Mouse (Mus musculus) MEL (cell line): ENCODE data around the gene Tepsin. TPM values are rescaled to one million over a fixed set of nuclear protein-coding genes. Genes with fewer than 3 reads are reported as not detected.

Experiments used
- DNase-seq: peaks from one replicate; pipeline ENCODE4 v3.0.0; 2011; ENCODE audit warnings: low read depth, low spot score
- H3K27ac ChIP-seq: 2 replicates; pipeline ENCODE4 v1.5.1; 2012; ENCODE audit warnings: low read depth, mild to moderate bottlenecking, control low read depth, low read length, moderate library complexity; ENCODE audit not compliant: control insufficient read depth
- H3K27me3 ChIP-seq, 2 experiments: fragments of 150-350 bp in 1 of 2; sonication (generic) in 1 of 2; 2 replicates each; pipeline ENCODE4 v1.6.1; 2012; ENCODE audit warnings: low read length in 2 of 2, mild to moderate bottlenecking in 2 of 2, improper control_type of control experiment in 1 of 2, moderate library complexity in 1 of 2; ENCODE audit not compliant: insufficient read depth in 2 of 2, control insufficient read depth in 1 of 2
- H3K36me3 ChIP-seq, 2 experiments: 2 replicates each; pipeline ENCODE4 v1.6.1; 2012 to 2014; ENCODE audit warnings: low read length in 2 of 2, improper control_type of control experiment in 1 of 2, inconsistent platforms in 1 of 2, mild to moderate bottlenecking in 1 of 2; ENCODE audit not compliant: insufficient read depth in 2 of 2, control insufficient read depth in 1 of 2
- H3K4me1 ChIP-seq, 2 experiments: fragments of 150-350 bp in 1 of 2; sonication (generic) in 1 of 2; 2 replicates each; pipeline ENCODE4 v1.6.1; 2012; ENCODE audit warnings: low read length in 2 of 2, improper control_type of control experiment in 1 of 2, mild to moderate bottlenecking in 1 of 2; ENCODE audit not compliant: insufficient read depth in 2 of 2, control insufficient read depth in 1 of 2
- H3K4me3 ChIP-seq, 2 experiments: fragments of 150-350 bp in 1 of 2; sonication (generic) in 1 of 2; 2 replicates each; pipeline ENCODE4 v1.5.1; 2012; ENCODE audit warnings: low read depth in 2 of 2, low read length in 2 of 2, mild to moderate bottlenecking in 2 of 2, moderate library complexity in 2 of 2, control low read depth in 1 of 2, improper control_type of control experiment in 1 of 2; ENCODE audit not compliant: control insufficient read depth in 1 of 2, insufficient read depth in 1 of 2
- H3K79me2 ChIP-seq: 2 replicates; pipeline ENCODE4 v1.6.1; 2012; ENCODE audit warnings: mild to moderate bottlenecking, low read length, moderate library complexity; ENCODE audit not compliant: control insufficient read depth, poor library complexity, insufficient read depth
- H3K9ac ChIP-seq: 2 replicates; pipeline ENCODE4 v1.6.1; 2012; ENCODE audit warnings: low read depth, mild to moderate bottlenecking, control low read depth, low read length, moderate library complexity; ENCODE audit not compliant: control insufficient read depth, poor library complexity, severe bottlenecking
- H3K9me3 ChIP-seq: fragments of 150-350 bp; sonication (generic); replicated peaks from 2 replicates; pipeline ENCODE4 v1.6.1; 2012; ENCODE audit warnings: mild to moderate bottlenecking, low read length, improper control_type of control experiment, moderate library complexity; ENCODE audit not compliant: insufficient read depth
- CHD1 ChIP-seq: IDR thresholded peaks from 2 replicates; pipeline ENCODE4 v1.6.1; 2012; ENCODE audit warnings: low read depth, mild to moderate bottlenecking, inconsistent platforms, low read length, improper control_type of control experiment
- CTCF ChIP-seq, 3 experiments: IDR thresholded peaks in 2 of 3; conservative IDR thresholded peaks in 1 of 3; 2 replicates each; pipeline ENCODE4 v1.5.1; 2011 to 2012; ENCODE audit warnings: low read length in 3 of 3, low read depth in 2 of 3, mild to moderate bottlenecking in 2 of 3, improper control_type of control experiment in 1 of 3, inconsistent platforms in 1 of 3, mixed read lengths in 1 of 3, moderate library complexity in 1 of 3; ENCODE audit not compliant: control insufficient read depth in 1 of 3, insufficient read depth in 1 of 3, poor library complexity in 1 of 3, severe bottlenecking in 1 of 3
- E2F4 ChIP-seq: IDR thresholded peaks from 2 replicates; pipeline ENCODE4 v1.6.1; 2011; ENCODE audit warnings: low read depth, low read length, improper control_type of control experiment, borderline replicate concordance
- EP300 ChIP-seq, 2 experiments: IDR thresholded peaks; 2 replicates each; pipeline ENCODE4 v1.6.1; 2011; ENCODE audit warnings: improper control_type of control experiment in 2 of 2, low read length in 2 of 2, low read depth in 1 of 2, mild to moderate bottlenecking in 1 of 2
- GABPA ChIP-seq: IDR thresholded peaks from 2 replicates; pipeline ENCODE4 v1.6.1; 2012; ENCODE audit warnings: low read depth, mild to moderate bottlenecking, inconsistent platforms, low read length, improper control_type of control experiment, moderate library complexity
- GATA1 ChIP-seq: IDR thresholded peaks from 2 replicates; pipeline ENCODE4 v1.6.1; 2011; ENCODE audit warnings: low read depth, low read length, improper control_type of control experiment
- HCFC1 ChIP-seq: IDR thresholded peaks from 2 replicates; pipeline ENCODE4 v1.6.1; 2012; ENCODE audit warnings: low read depth, mild to moderate bottlenecking, inconsistent platforms, low read length, improper control_type of control experiment, moderate library complexity
- KAT2A ChIP-seq: conservative IDR thresholded peaks from 2 replicates; pipeline ENCODE4 v1.6.1; 2012; ENCODE audit warnings: low read depth, low read length, improper control_type of control experiment, inconsistent platforms
- MAFK ChIP-seq: IDR thresholded peaks from 2 replicates; pipeline ENCODE4 v1.6.1; 2011; ENCODE audit warnings: low read depth, mild to moderate bottlenecking, low read length, improper control_type of control experiment, borderline replicate concordance
- MAX ChIP-seq: IDR thresholded peaks from 2 replicates; pipeline ENCODE4 v1.6.1; 2011; ENCODE audit warnings: low read length, improper control_type of control experiment
- NELFE ChIP-seq: IDR thresholded peaks from 2 replicates; pipeline ENCODE4 v1.6.1; 2011; ENCODE audit warnings: low read depth, low read length, improper control_type of control experiment
- NRF1 ChIP-seq: IDR thresholded peaks from 2 replicates; pipeline ENCODE4 v1.6.1; 2014; ENCODE audit warnings: low read depth, mild to moderate bottlenecking, inconsistent platforms, low read length, improper control_type of control experiment, moderate library complexity; ENCODE audit not compliant: poor library complexity, insufficient read depth, severe bottlenecking
- POLR2A ChIP-seq, 2 experiments: IDR thresholded peaks; 2 replicates each; pipeline ENCODE4 v1.6.1; 2011 to 2012; ENCODE audit warnings: low read length in 2 of 2, mild to moderate bottlenecking in 2 of 2, control low read depth in 1 of 2, improper control_type of control experiment in 1 of 2, low read depth in 1 of 2, moderate library complexity in 1 of 2; ENCODE audit not compliant: control insufficient read depth in 1 of 2, insufficient read depth in 1 of 2, poor library complexity in 1 of 2
- POLR2AphosphoS5 ChIP-seq: IDR thresholded peaks from 2 replicates; pipeline ENCODE4 v1.6.1; 2012; ENCODE audit warnings: low read depth, borderline replicate concordance, mild to moderate bottlenecking, inconsistent platforms, low read length, moderate library complexity, mixed read lengths
- RCOR1 ChIP-seq: IDR thresholded peaks from 2 replicates; pipeline ENCODE4 v1.6.1; 2012; ENCODE audit warnings: low read depth, mild to moderate bottlenecking, inconsistent platforms, low read length, improper control_type of control experiment
- SMC3 ChIP-seq: IDR thresholded peaks from 2 replicates; pipeline ENCODE4 v1.6.1; 2011; ENCODE audit warnings: low read depth, low read length, improper control_type of control experiment
- TBP ChIP-seq: IDR thresholded peaks from 2 replicates; pipeline ENCODE4 v1.8.0; 2011; ENCODE audit warnings: low read depth, low read length, improper control_type of control experiment
- TCF12 ChIP-seq: IDR thresholded peaks from 2 replicates; pipeline ENCODE4 v1.6.1; 2014; ENCODE audit warnings: low read depth, mild to moderate bottlenecking, inconsistent platforms, low read length, improper control_type of control experiment, moderate library complexity
- USF1 ChIP-seq: IDR thresholded peaks from 2 replicates; pipeline ENCODE4 v1.6.1; 2014; ENCODE audit warnings: low read depth, mild to moderate bottlenecking, inconsistent platforms, low read length, improper control_type of control experiment, moderate library complexity
- USF2 ChIP-seq, 2 experiments: IDR thresholded peaks; 2 replicates each; pipeline ENCODE4 v1.6.1; 2011 to 2012; ENCODE audit warnings: improper control_type of control experiment in 2 of 2, low read length in 2 of 2, borderline replicate concordance in 1 of 2, inconsistent platforms in 1 of 2, low read depth in 1 of 2, mild to moderate bottlenecking in 1 of 2; ENCODE audit not compliant: insufficient read depth in 1 of 2
- ZKSCAN1 ChIP-seq: IDR thresholded peaks from 2 replicates; pipeline ENCODE4 v1.6.1; 2012; ENCODE audit warnings: low read depth, mild to moderate bottlenecking, inconsistent platforms, low read length, improper control_type of control experiment, moderate library complexity
- ZMIZ1 ChIP-seq: IDR thresholded peaks from 2 replicates; pipeline ENCODE4 v1.6.1; 2012; ENCODE audit warnings: low read depth, mild to moderate bottlenecking, inconsistent platforms, low read length, improper control_type of control experiment, moderate library complexity
- ZNF384 ChIP-seq: IDR thresholded peaks from 2 replicates; pipeline ENCODE4 v1.6.1; 2012; ENCODE audit warnings: low read depth, mild to moderate bottlenecking, inconsistent platforms, low read length, improper control_type of control experiment
- polyA plus RNA-seq, 2 experiments: library from polyadenylated mRNA; stranded (reverse) in 1 of 2; unstranded in 1 of 2; fragments of >175 nt in 1 of 2; fragments of >200 nt in 1 of 2; gene quantifications; 2 replicates each; pipeline versions ENCODE4 v1.2.1 to v1.2.4; 2012; ENCODE audit warnings: low replicate concordance in 2 of 2, low read depth in 1 of 2; ENCODE audit not compliant: insufficient read length in 2 of 2, insufficient read depth in 1 of 2, missing spikeins in 1 of 2
- total RNA-seq: library from RNA; depleted of rRNA; stranded (reverse); fragments of 300-350 nt; gene quantifications from 2 replicates; pipeline ENCODE4 v1.2.3, GENCODE M21; 2012

Tepsin gene
- total and polyA plus RNA-seq, 3 experiments = 14.3 to 16.6 TPM; not detected in 1

GRCm38 (mm10) chr11:120048252-120048556, 50.3 kb downstream of the Tepsin start:
- no peaks in the 10 kb centered on the region for H3K9me3 ChIP-seq
- no peaks in the 10 kb centered on the region for H3K36me3 ChIP-seq
- H3K27me3 ChIP-seq = peaks cover 2% of the 10 kb centered on the region in 2 experiments; a peak in 3 of 4 replicates
- H3K4me3 ChIP-seq = no peak overlapping the region
- no peak overlapping the region for H3K9ac ChIP-seq
- no peaks in the 10 kb centered on the region for H3K4me1 ChIP-seq
- no peak for DNase-seq
- H3K79me2 ChIP-seq = no peaks in the 10 kb centered on the region
- no peak for TF ChIP-seq TBP
- no peak for TF ChIP-seq POLR2A (IDR thresholded peaks at IDR 0.05; ENCODE audit: control insufficient read depth in 1 of 2, insufficient read depth in 1 of 2, low read depth in 1 of 2, low read length in 2 of 2, poor library complexity in 1 of 2)
- no peak for TF ChIP-seq GABPA
- TF ChIP-seq GATA1 = no peak
- TF ChIP-seq KAT2A = no peak
- no peak for TF ChIP-seq SMC3
- TF ChIP-seq NRF1 = no peak
- no peak for TF ChIP-seq E2F4
- TF ChIP-seq RCOR1 = no peak
- no peak for TF ChIP-seq TCF12
- TF ChIP-seq ZNF384 = no peak
- no peak overlapping the region for H3K27ac ChIP-seq

DNA sequence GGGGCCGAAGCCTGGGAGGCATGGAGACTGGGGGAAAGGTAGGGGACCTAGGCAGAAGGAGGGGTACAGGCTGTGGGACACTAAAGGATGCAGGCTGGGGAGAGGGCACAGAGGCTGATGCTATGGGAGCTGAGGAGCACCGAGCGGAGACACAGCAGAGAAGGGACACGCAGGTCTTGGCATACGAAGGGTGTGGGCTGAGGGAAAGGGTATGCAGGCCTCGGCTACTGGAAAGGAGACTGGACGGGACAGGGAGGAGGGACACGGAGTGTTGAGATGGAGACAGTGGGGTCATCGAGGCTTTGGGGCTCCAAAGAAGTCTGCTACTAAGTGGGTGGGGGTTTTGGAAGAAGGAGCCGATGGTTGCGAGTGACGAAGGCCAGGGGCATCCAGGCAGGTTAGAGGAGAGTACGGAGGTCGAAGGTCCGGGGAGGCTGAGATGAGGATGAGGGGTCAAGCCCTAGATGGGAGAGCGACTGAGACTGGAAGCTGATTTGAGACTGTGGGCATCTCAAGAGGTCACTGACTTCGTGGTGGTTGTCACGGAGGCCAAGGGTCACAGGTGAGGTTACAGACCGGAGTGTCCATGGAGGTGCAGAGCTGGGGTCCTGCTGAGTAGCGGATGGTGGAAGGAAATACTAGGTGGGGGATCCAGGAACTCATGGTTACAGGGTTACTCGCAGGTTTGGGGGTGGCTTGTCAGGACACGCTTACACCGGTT, 50.8 kb downstream of the Tepsin start:
- Histone ChIP-seq H3K4me3 (no peak overlapping the region), H3K4me1 (no peaks in the 10 kb centered on the region), H3K27ac (no peak overlapping the region), H3K79me2 (no peaks in the 10 kb centered on the region), H3K27me3 (peaks cover 2% of the 10 kb centered on the region in 2 experiments; a peak in 3 of 4 replicates), H3K36me3 (no peaks in the 10 kb centered on the region), H3K9me3 (no peaks in the 10 kb centered on the region), H3K9ac (no peak overlapping the region)
- TF ChIP-seq NRF1 = no peak
- TF ChIP-seq CHD1 = no peak
- TF ChIP-seq POLR2AphosphoS5 = no peak
- DNase-seq = no peak

GRCm38 (mm10) chr11:120046553-120047191, 51.9 kb downstream of the Tepsin start, which contains the start of gene Aatk:
Gene Aatk, minus strand, starts transcription at chr11:120047167.
- Histone ChIP-seq H3K27me3 (peaks cover 1 to 2% of the 10 kb centered on the region in 2 experiments; a peak in 3 of 4 replicates), H3K79me2 (no peaks in the 10 kb centered on the region), H3K9ac (no peak within 1 kb of the TSS), H3K27ac (no peak within 1 kb of the TSS), H3K4me1 (no peaks in the 10 kb centered on the region), H3K4me3 (no peak within 1 kb of the TSS), H3K9me3 (no peaks in the 10 kb centered on the region), H3K36me3 (no peaks in the 10 kb centered on the region)
- no peak for DNase-seq
- TF ChIP-seq MAX (no peak), ZMIZ1 (no peak), TCF12 (no peak), POLR2AphosphoS5 (no peak), TBP (no peak), MAFK (no peak), USF1 (no peak), SMC3 (no peak), POLR2A (IDR thresholded peaks at IDR 0.05; ENCODE audit: control insufficient read depth in 1 of 2, insufficient read depth in 1 of 2, low read depth in 1 of 2, low read length in 2 of 2, poor library complexity in 1 of 2) (no peak), NELFE (no peak), ZNF384 (no peak), USF2 (IDR thresholded peaks at IDR 0.05; ENCODE audit: borderline replicate concordance in 1 of 2, insufficient read depth in 1 of 2, low read depth in 1 of 2, low read length in 2 of 2) (no peak), HCFC1 (no peak), ZKSCAN1 (no peak), EP300 (IDR thresholded peaks at IDR 0.05; ENCODE audit: low read depth in 1 of 2, low read length in 2 of 2) (no peak), CTCF (IDR thresholded peaks at IDR 0.05 in 2 of 3, conservative IDR thresholded peaks at IDR 0.05 in 1 of 3; ENCODE audit: control insufficient read depth in 1 of 3, insufficient read depth in 1 of 3, low read depth in 2 of 3, low read length in 3 of 3, poor library complexity in 1 of 3, severe bottlenecking in 1 of 3) (no peak)
